Mouse (Mus musculus): Measurements from ENCODE around the gene Adgrg1.

DNA sequence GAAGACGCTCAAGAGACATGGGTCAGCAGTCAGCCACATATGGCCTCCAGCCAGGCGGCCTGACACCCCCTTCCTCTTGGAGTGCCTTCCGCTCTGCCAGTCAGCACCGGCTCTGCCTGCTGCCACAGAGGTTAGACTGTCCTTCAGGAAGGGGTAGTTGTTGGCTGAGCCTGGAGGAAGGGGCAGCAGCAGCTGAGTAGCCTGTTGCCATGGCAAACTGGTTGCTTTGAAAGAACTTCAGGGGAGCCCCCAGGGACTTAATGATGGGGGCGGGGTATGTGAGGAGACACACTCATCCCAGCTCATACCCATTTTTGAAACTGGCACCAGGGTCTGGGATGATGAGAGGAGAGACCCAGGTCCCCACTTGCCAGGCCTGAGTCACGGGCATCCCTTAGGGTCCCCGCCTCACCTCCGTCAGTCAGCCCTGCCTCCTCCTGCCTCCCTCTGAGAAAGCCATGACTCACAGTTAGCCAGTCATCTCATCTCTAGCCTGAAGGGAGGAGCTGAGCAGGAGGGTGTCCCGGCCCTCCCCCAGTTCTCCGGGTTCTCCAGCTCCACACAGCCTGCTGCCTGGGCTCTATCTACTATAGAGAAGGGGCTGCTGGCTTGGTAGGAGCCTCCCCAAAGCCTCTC, 9.4 kb downstream of the Adgrg1 start:
- TF ChIP-seq POLR2A (IDR thresholded peaks at IDR 0.05; ENCODE audit: borderline replicate concordance, low read depth, low read length) (no peak), CTCF (IDR thresholded peaks at IDR 0.05; ENCODE audit: low read depth, low read length) (no peak)

Data from bone marrow macrophage, adult 2 months (primary cell).